Mouse (Mus musculus): ENCODE results near the gene Twnk. TPM values are rescaled to one million over a fixed set of nuclear protein-coding genes. Genes with fewer than 3 reads are reported as not detected.
A peak's percentile ranks its signal among the peaks of the same experiment; 100 is the strongest.

Twnk gene
- polyA plus RNA-seq, 1 experiment from 2014 or later = 7.4 TPM

- Histone ChIP-seq H3K4me3 (ENCODE audit: low read depth, low read length) (peak overlapping the region; percentile 60; the same call in 1 of the 2 replicates), H3K9me3 (ENCODE audit: control insufficient read depth) (no peaks in the 10 kb centered on the region), H3K27me3 (replicated peaks; ENCODE audit: control insufficient read depth, insufficient read depth, low read length) (no peaks in the 10 kb centered on the region), H3K4me2 (replicated peaks; ENCODE audit: low read depth) (peak overlapping the region; percentile 95), H3K4me1 (replicated peaks; ENCODE audit: control insufficient read depth, insufficient read depth, low read length) (0 out of 2 replicates have a peak, but pooled peaks cover 16% of the 10 kb centered on the region), H3K27ac (ENCODE audit: low read depth, low read length) (peak overlapping the region; percentile 91), H3K36me3 (ENCODE audit: control insufficient read depth, insufficient read depth) (peaks cover 10% of the 10 kb centered on the region; the same call in 1 of the 2 replicates), H3K9ac (ENCODE audit: low read depth, low read length) (no peak overlapping the region)
- TF ChIP-seq CTCF (IDR thresholded peaks at IDR 0.05; ENCODE audit: low read depth) = no peak
- ATAC-seq = no peak
- 24% methylated on average over 9 of the region's 9 CpGs for WGBS
Observed at GRCm38 (mm10) chr19:44988321-44988720, 17.1 kb upstream of the Twnk start.

- Histone ChIP-seq H3K9me3 (ENCODE audit: control insufficient read depth) (no peaks in the 10 kb centered on the region), H3K9ac (ENCODE audit: low read depth, low read length) (peak within 1 kb of the TSS; percentile 75), H3K4me1 (replicated peaks; ENCODE audit: control insufficient read depth, insufficient read depth, low read length) (0 out of 2 replicates have a peak, but pooled peaks cover 15% of the 10 kb centered on the region), H3K36me3 (ENCODE audit: control insufficient read depth, insufficient read depth) (peaks cover 11% of the 10 kb centered on the region), H3K27ac (ENCODE audit: low read depth, low read length) (peak within 1 kb of the TSS; percentile 91), H3K4me3 (ENCODE audit: low read depth, low read length) (peak within 1 kb of the TSS; percentile 60), H3K27me3 (replicated peaks; ENCODE audit: control insufficient read depth, insufficient read depth, low read length) (no peaks in the 10 kb centered on the region), H3K4me2 (replicated peaks; ENCODE audit: low read depth) (peak within 1 kb of the TSS; percentile 95)
- peak; percentile 14; the same call in 1 of the 2 replicates for ATAC-seq
- WGBS = under 1% methylated on average over 52 of the region's 58 CpGs
- TF ChIP-seq CTCF (IDR thresholded peaks at IDR 0.05; ENCODE audit: low read depth) = peak; percentile 59
Observed at GRCm38 (mm10) chr19:44988831-44989566, 16.5 kb upstream of the Twnk start, which contains the start of gene Sema4g. TSS of gene Sema4g (plus strand) at chr19:44989101.

GRCm38 (mm10) chr19:44989567-44990495, 15.6 kb upstream of the Twnk start:
- Histone ChIP-seq H3K36me3 (ENCODE audit: control insufficient read depth, insufficient read depth) (peaks cover 14% of the 10 kb centered on the region), H3K4me2 (replicated peaks; ENCODE audit: low read depth) (peak overlapping the region; percentile 95), H3K4me3 (ENCODE audit: low read depth, low read length) (peak overlapping the region; percentile 60), H3K27me3 (replicated peaks; ENCODE audit: control insufficient read depth, insufficient read depth, low read length) (no peaks in the 10 kb centered on the region), H3K9me3 (ENCODE audit: control insufficient read depth) (no peaks in the 10 kb centered on the region), H3K9ac (ENCODE audit: low read depth, low read length) (peak overlapping the region; percentile 75), H3K27ac (ENCODE audit: low read depth, low read length) (peak overlapping the region; percentile 91), H3K4me1 (replicated peaks; ENCODE audit: control insufficient read depth, insufficient read depth, low read length) (0 out of 2 replicates have a peak, but pooled peaks cover 12% of the 10 kb centered on the region)
- 4% methylated on average over 22 of the region's 22 CpGs for WGBS
- no peak for ATAC-seq
- TF ChIP-seq CTCF (IDR thresholded peaks at IDR 0.05; ENCODE audit: low read depth) = no peak

DNA sequence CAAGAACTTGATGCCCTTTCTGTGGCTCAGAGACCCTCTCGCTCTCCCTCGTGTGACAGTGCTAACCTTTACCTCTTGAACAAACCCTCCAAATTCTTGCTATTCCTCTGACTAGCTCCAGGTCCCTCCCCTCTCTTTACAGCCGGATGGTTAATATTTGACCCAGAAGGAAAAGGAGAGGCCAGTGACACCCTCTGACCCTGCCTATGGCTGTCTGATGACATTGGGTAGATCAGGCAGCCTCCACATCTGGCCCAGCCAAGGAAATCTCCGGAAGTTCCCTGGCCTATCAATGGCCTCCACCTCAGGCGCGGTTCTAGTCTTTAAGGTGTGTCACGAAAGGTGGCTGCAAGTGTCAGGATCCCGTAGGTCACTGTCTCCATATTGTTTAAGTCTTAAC, 14.4 kb upstream of the Twnk start:
- H3K4me2 ChIP-seq (replicated peaks; ENCODE audit: low read depth) = peak overlapping the region; percentile 95
- peak overlapping the region; percentile 91 for H3K27ac ChIP-seq (ENCODE audit: low read depth, low read length)
- H3K27me3 ChIP-seq (replicated peaks; ENCODE audit: control insufficient read depth, insufficient read depth, low read length) = no peaks in the 10 kb centered on the region
- no peak for TF ChIP-seq CTCF (IDR thresholded peaks at IDR 0.05; ENCODE audit: low read depth)
- 0 out of 2 replicates have a peak overlapping the region, but pooled peaks have one; percentile 60 for H3K4me3 ChIP-seq (ENCODE audit: low read depth, low read length)
- 0 out of 2 replicates have a peak, but pooled peaks cover 12% of the 10 kb centered on the region for H3K4me1 ChIP-seq (replicated peaks; ENCODE audit: control insufficient read depth, insufficient read depth, low read length)
- peaks cover 14% of the 10 kb centered on the region for H3K36me3 ChIP-seq (ENCODE audit: control insufficient read depth, insufficient read depth)
- no peaks in the 10 kb centered on the region for H3K9me3 ChIP-seq (ENCODE audit: control insufficient read depth)
- WGBS = 38% methylated on average over 8 of the region's 8 CpGs
- peak; percentile 69 for ATAC-seq
- H3K9ac ChIP-seq (ENCODE audit: low read depth, low read length) = no peak overlapping the region

- Histone ChIP-seq H3K27ac (ENCODE audit: low read depth, low read length) (peak overlapping the region; percentile 60), H3K4me3 (ENCODE audit: low read depth, low read length) (no peak overlapping the region), H3K9me3 (ENCODE audit: control insufficient read depth) (no peaks in the 10 kb centered on the region), H3K9ac (ENCODE audit: low read depth, low read length) (no peak overlapping the region), H3K27me3 (replicated peaks; ENCODE audit: control insufficient read depth, insufficient read depth, low read length) (no peaks in the 10 kb centered on the region), H3K4me2 (replicated peaks; ENCODE audit: low read depth) (no peak overlapping the region), H3K36me3 (ENCODE audit: control insufficient read depth, insufficient read depth) (peaks cover 20% of the 10 kb centered on the region), H3K4me1 (replicated peaks; ENCODE audit: control insufficient read depth, insufficient read depth, low read length) (0 out of 2 replicates have a peak, but pooled peaks cover 12% of the 10 kb centered on the region)
- no peak for ATAC-seq
- no peak for TF ChIP-seq CTCF (IDR thresholded peaks at IDR 0.05; ENCODE audit: low read depth)
- WGBS = 40% methylated on average over 7 of the region's 7 CpGs
Observed at GRCm38 (mm10) chr19:44992246-44992645, 13.2 kb upstream of the Twnk start.

- 59% methylated on average over 7 of the region's 7 CpGs for WGBS
- no peak for ATAC-seq
- H3K9ac ChIP-seq (ENCODE audit: low read depth, low read length) = no peak overlapping the region
Observed at GRCm38 (mm10) chr19:44992712-44993111, 12.8 kb upstream of the Twnk start.

More at GRCm38 (mm10) chr19:44992712-44993111, 12.8 kb upstream of the Twnk start:
- H3K4me1 ChIP-seq (replicated peaks; ENCODE audit: control insufficient read depth, insufficient read depth, low read length) = 0 out of 2 replicates have a peak, but pooled peaks cover 12% of the 10 kb centered on the region
- peak overlapping the region; percentile 60 for H3K27ac ChIP-seq (ENCODE audit: low read depth, low read length)
- no peak overlapping the region for H3K4me2 ChIP-seq (replicated peaks; ENCODE audit: low read depth)
- H3K4me3 ChIP-seq (ENCODE audit: low read depth, low read length) = no peak overlapping the region
- H3K36me3 ChIP-seq (ENCODE audit: control insufficient read depth, insufficient read depth) = peaks cover 24% of the 10 kb centered on the region
- no peaks in the 10 kb centered on the region for H3K9me3 ChIP-seq (ENCODE audit: control insufficient read depth)
- H3K27me3 ChIP-seq (replicated peaks; ENCODE audit: control insufficient read depth, insufficient read depth, low read length) = no peaks in the 10 kb centered on the region
- TF ChIP-seq CTCF (IDR thresholded peaks at IDR 0.05; ENCODE audit: low read depth) = no peak
